Mouse (Mus musculus) heart, adult 2 months (tissue): Measurements from ENCODE around the gene Smpd1. TPM values are rescaled to one million over a fixed set of nuclear protein-coding genes. Genes with fewer than 3 reads are reported as not detected.
A peak's percentile ranks its signal among the peaks of the same experiment; 100 is the strongest.

Experiments used
- DNase-seq, 2 experiments: peaks; one replicate each; pipeline ENCODE4 v3.0.0; 2021
- H3K27ac ChIP-seq: fragments of 200-600 bp; 2 replicates; pipeline ENCODE4 v1.8.1; 2022
- H3K27me3 ChIP-seq: fragments of 200-500 bp; 2 replicates; pipeline ENCODE4 v1.6.1; 2012; ENCODE audit warnings: mild to moderate bottlenecking, low read length, inconsistent platforms, mixed read lengths; ENCODE audit not compliant: control insufficient read depth, insufficient read depth
- H3K36me3 ChIP-seq: fragments of 200-500 bp; 2 replicates; pipeline ENCODE4 v1.6.1; 2012; ENCODE audit warnings: low read length, inconsistent platforms; ENCODE audit not compliant: control insufficient read depth, insufficient read depth
- H3K4me1 ChIP-seq: fragments of 200-500 bp; 2 replicates; pipeline ENCODE4 v1.6.1; 2011; ENCODE audit warnings: low read length; ENCODE audit not compliant: control insufficient read depth, insufficient read depth
- H3K4me3 ChIP-seq: fragments of 200-600 bp; 2 replicates; pipeline ENCODE4 v1.8.1; 2022
- H3K79me2 ChIP-seq: fragments of 200-500 bp; replicated peaks from 2 replicates; pipeline ENCODE4 v1.6.1; 2012; ENCODE audit warnings: mild to moderate bottlenecking, inconsistent platforms, low read length, moderate library complexity, mixed read lengths; ENCODE audit not compliant: control insufficient read depth, insufficient read depth
- H3K9ac ChIP-seq: fragments of 200-500 bp; 2 replicates; pipeline ENCODE4 v1.6.1; 2012; ENCODE audit warnings: low read depth, mild to moderate bottlenecking, control low read depth, inconsistent platforms, low read length, mixed read lengths
- CTCF ChIP-seq: fragments of 200-600 bp; IDR thresholded peaks from 2 replicates; pipeline ENCODE4 v1.8.1; 2022; ENCODE audit warnings: antibody characterized with exemption, mild to moderate bottlenecking, moderate library complexity
- EP300 ChIP-seq: fragments of 200-500 bp; IDR thresholded peaks from 2 replicates; pipeline ENCODE4 v1.6.1; 2011; ENCODE audit warnings: low read depth, low read length, control low read depth; ENCODE audit not compliant: insufficient read depth
- POLR2A ChIP-seq: fragments of 200-500 bp; IDR thresholded peaks from 2 replicates; pipeline ENCODE4 v1.6.1; 2011; ENCODE audit warnings: mild to moderate bottlenecking, low read depth, low read length, control low read depth; ENCODE audit not compliant: insufficient read depth
- WGBS: fragments of 180-500 bp; shearing (Covaris S2); methylation state at CpG from one replicate; pipeline ENCODE4 v1.1.7; 2018; 5-methylcytosine and 5-hydroxymethylcytosine counted together
- intact Hi-C: fragments of 180-260 bp; cut with DNase I; formaldehyde crosslinking; loops from one replicate; pipeline ENCODE4 v1.15.1; 2025
- polyA plus RNA-seq: library from polyadenylated mRNA; depleted of rRNA; stranded (reverse); fragments of >200 nt; gene quantifications from 2 replicates; pipeline ENCODE4 v1.2.3, GENCODE M21; 2012
- total RNA-seq, 2 experiments: library from RNA; stranded (reverse); gene quantifications; 2 replicates each; pipeline ENCODE4 v1.2.3; 2021

Gene Smpd1
- total and polyA plus RNA-seq, 3 experiments: 154 to 190 (median 186) TPM

DNA sequence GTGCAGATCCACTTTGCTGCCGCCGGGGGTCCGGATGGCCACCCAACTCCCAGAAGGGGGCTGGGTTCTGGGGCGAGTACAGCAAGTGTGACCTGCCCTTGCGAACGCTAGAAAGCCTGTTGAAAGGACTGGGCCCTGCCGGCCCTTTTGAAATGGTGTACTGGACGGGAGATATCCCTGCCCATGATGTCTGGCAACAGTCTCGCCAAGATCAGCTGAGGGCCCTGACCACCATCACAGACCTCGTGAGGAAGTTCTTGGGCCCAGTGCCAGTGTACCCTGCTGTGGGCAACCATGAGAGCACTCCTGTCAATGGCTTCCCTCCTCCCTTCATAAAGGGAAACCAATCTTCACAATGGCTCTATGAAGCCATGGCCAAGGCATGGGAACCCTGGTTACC is 1.4 kb downstream of the Smpd1 start:
- no peak for DNase-seq
- 65% methylated on average over 10 of the region's 10 CpGs for WGBS
- peaks cover 4% of the 10 kb centered on the region for H3K4me1 ChIP-seq
- TF ChIP-seq CTCF (no peak), POLR2A (no peak), EP300 (no peak)
- no peaks in the 10 kb centered on the region for H3K79me2 ChIP-seq
- H3K4me3 ChIP-seq: peak overlapping the region; percentile 82; the same call in 1 of the 2 replicates
- H3K9ac ChIP-seq: 0 out of 2 replicates have a peak overlapping the region, but pooled peaks have one; percentile 23
- no peaks in the 10 kb centered on the region for H3K27me3 ChIP-seq
- H3K27ac ChIP-seq: peak overlapping the region; percentile 77
- intact Hi-C loops: loop anchor here (2.0 to 10.0 kb wide), 3 partner anchors 25 to 179 kb away; partner anchors contain the start of genes Apbb1, Ilk and Rrp8
- H3K36me3 ChIP-seq: no peaks in the 10 kb centered on the region

DNA sequence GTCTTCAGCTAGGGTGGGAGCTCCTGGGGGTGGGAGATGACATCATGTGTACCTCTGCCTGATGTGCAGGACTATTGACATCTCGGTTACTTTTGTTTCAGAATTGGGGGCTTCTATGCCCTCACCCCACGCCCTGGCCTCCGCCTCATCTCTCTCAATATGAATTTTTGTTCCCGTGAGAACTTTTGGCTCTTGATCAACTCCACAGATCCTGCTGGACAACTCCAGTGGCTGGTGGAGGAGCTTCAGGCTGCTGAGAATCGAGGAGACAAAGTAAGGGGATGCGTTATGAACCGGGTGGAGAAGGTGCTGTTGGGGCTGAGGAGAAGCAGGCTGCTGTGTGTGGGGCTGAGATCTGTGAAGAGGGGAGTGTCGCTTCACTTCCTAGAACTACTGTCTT is 2.2 kb downstream of the Smpd1 start:
- Histone ChIP-seq H3K79me2 (no peaks in the 10 kb centered on the region), H3K4me1 (peaks cover 4% of the 10 kb centered on the region), H3K9ac (no peak overlapping the region), H3K27me3 (no peaks in the 10 kb centered on the region), H3K4me3 (no peak overlapping the region), H3K27ac (no peak overlapping the region; the same call in 1 of the 2 replicates), H3K36me3 (no peaks in the 10 kb centered on the region)
- DNase-seq: no peak
- 72% methylated on average over 8 of the region's 8 CpGs for WGBS
- intact Hi-C loops: loop anchor here (10.0 kb wide), 1 partner anchor 178 kb away; the partner anchor contains the start of genes Ilk and Rrp8
- no peak for TF ChIP-seq POLR2A
- no peak for TF ChIP-seq EP300
- TF ChIP-seq CTCF: no peak

DNA sequence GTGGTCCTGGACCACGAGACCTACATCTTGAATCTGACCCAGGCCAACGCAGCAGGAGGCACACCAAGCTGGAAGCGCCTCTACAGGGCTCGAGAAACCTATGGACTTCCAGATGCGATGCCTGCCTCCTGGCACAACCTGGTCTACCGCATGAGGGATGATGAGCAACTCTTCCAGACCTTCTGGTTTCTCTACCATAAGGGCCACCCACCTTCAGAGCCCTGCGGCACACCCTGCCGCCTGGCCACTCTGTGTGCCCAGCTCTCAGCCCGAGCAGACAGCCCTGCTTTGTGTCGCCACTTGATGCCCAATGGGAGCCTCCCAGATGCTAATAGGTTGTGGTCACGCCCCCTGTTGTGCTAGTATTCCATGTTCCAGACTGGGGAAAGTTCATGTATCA is 3.5 kb downstream of the Smpd1 start:
- DNase-seq: no peak
- H3K27me3 ChIP-seq: no peaks in the 10 kb centered on the region
- H3K36me3 ChIP-seq: no peaks in the 10 kb centered on the region
- H3K9ac ChIP-seq: no peak overlapping the region
- TF ChIP-seq POLR2A: no peak
- no peak for TF ChIP-seq EP300
- no peak for TF ChIP-seq CTCF
- intact Hi-C loops: loop anchor here (10.0 kb wide), 1 partner anchor 177 kb away; the partner anchor contains the start of genes Ilk and Rrp8
- peaks cover 4% of the 10 kb centered on the region for H3K4me1 ChIP-seq
- H3K27ac ChIP-seq: no peak overlapping the region
- WGBS: 78% methylated on average over 11 of the region's 11 CpGs
- no peaks in the 10 kb centered on the region for H3K79me2 ChIP-seq
- H3K4me3 ChIP-seq: no peak overlapping the region

- peaks cover 4% of the 10 kb centered on the region for H3K4me1 ChIP-seq
- WGBS: 76% methylated on average over 9 of the region's 9 CpGs
- TF ChIP-seq CTCF (no peak), EP300 (no peak), POLR2A (no peak)
- no peak overlapping the region for H3K4me3 ChIP-seq
- H3K27ac ChIP-seq: no peak overlapping the region
- intact Hi-C loops: loop anchor here (10.0 kb wide), 1 partner anchor 176 kb away; the partner anchor contains the start of genes Ilk and Rrp8
- H3K27me3 ChIP-seq: no peaks in the 10 kb centered on the region
- no peak overlapping the region for H3K9ac ChIP-seq
- no peaks in the 10 kb centered on the region for H3K36me3 ChIP-seq
- H3K79me2 ChIP-seq: no peaks in the 10 kb centered on the region
- DNase-seq: no peak
Observed at GRCm38 (mm10) chr7:105559016-105559415, 4.9 kb downstream of the Smpd1 start.

GRCm38 (mm10) chr7:105562317-105562716 is 8.2 kb downstream of the Smpd1 start:
- H3K27me3 ChIP-seq: no peaks in the 10 kb centered on the region
- H3K4me1 ChIP-seq: peaks cover 3% of the 10 kb centered on the region; the same call in 1 of the 2 replicates
- no peaks in the 10 kb centered on the region for H3K79me2 ChIP-seq
- no peak overlapping the region for H3K9ac ChIP-seq
- TF ChIP-seq CTCF (no peak), POLR2A (no peak), EP300 (no peak)
- 77% methylated on average over 3 of the region's 3 CpGs for WGBS
- H3K27ac ChIP-seq: no peak overlapping the region
- DNase-seq: no peak
- intact Hi-C loops: no loop called here
- H3K36me3 ChIP-seq: no peaks in the 10 kb centered on the region
- H3K4me3 ChIP-seq: no peak overlapping the region

DNA sequence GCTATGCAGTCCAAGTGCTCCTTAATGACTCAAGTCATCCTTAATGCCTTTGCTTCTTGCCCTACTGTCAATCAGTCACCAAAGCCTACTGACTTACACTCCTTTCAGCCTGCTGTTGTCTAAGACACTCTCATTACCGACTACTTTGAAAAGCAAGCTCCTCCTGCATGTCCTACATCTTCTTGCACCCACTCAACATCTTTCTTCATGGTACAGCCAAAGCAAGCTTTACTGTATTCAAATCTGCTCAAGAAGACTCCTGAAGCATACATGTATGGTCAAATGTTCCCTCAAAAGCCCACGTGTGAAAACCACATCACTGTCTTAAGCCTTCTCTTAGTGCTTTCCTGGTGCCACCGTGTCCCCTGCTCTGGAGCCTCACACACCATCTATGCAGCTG is 9.2 kb downstream of the Smpd1 start:
- WGBS: 80% methylated on average over 3 of the region's 3 CpGs
- no peak overlapping the region for H3K9ac ChIP-seq
- no peak overlapping the region for H3K4me3 ChIP-seq
- no peaks in the 10 kb centered on the region for H3K79me2 ChIP-seq
- H3K27ac ChIP-seq: no peak overlapping the region
- TF ChIP-seq POLR2A: no peak
- no peak for TF ChIP-seq EP300
- TF ChIP-seq CTCF: no peak
- intact Hi-C loops: no loop called here
- no peak for DNase-seq
- no peaks in the 10 kb centered on the region for H3K36me3 ChIP-seq
- no peaks in the 10 kb centered on the region for H3K27me3 ChIP-seq
- peaks cover 3% of the 10 kb centered on the region; the same call in 1 of the 2 replicates for H3K4me1 ChIP-seq
